Mouse (Mus musculus) stomach, postnatal 0 days (tissue): ENCODE results near the gene Vars2. TPM values are rescaled to one million over a fixed set of nuclear protein-coding genes. Genes with fewer than 3 reads are reported as not detected.
A peak's percentile ranks its signal among the peaks of the same experiment; 100 is the strongest.

Experiments used
- ATAC-seq: fragments of 200-750 bp; cut with Nextera tagmentation; 2 replicates; pipeline ENCODE4 v1.8.0; 2017; ENCODE audit not compliant: low FRiP score, low TSS enrichment
- DNase-seq: peaks from one replicate; pipeline ENCODE4 v3.0.0-alpha.2; 2016; ENCODE audit warnings: low spot score
- H3K27ac ChIP-seq: fragments of 300-500 bp; sonication (generic); replicated peaks from 2 replicates; pipeline ENCODE4 v1.5.1; 2014; ENCODE audit warnings: mild to moderate bottlenecking, control low read depth
- H3K27me3 ChIP-seq: fragments of 300-500 bp; sonication (generic); 2 replicates; pipeline ENCODE4 v1.6.1; 2014; ENCODE audit warnings: low read length; ENCODE audit not compliant: control insufficient read depth, insufficient read depth
- H3K36me3 ChIP-seq: fragments of 300-500 bp; sonication (generic); 2 replicates; pipeline ENCODE4 v1.6.1; 2014; ENCODE audit warnings: low read length, mixed read lengths; ENCODE audit not compliant: control insufficient read depth, insufficient read depth
- H3K4me1 ChIP-seq: fragments of 300-500 bp; sonication (generic); replicated peaks from 2 replicates; pipeline ENCODE4 v1.6.1; 2014; ENCODE audit warnings: antibody characterized with exemption; ENCODE audit not compliant: control insufficient read depth, insufficient read depth
- H3K4me2 ChIP-seq: fragments of 300-500 bp; sonication (generic); replicated peaks from 2 replicates; pipeline ENCODE4 v1.6.1; 2014; ENCODE audit warnings: low read depth, mild to moderate bottlenecking, control low read depth, moderate library complexity
- H3K4me3 ChIP-seq: fragments of 300-500 bp; sonication (generic); 2 replicates; pipeline ENCODE4 v1.5.1; 2014; ENCODE audit warnings: low read depth, low read length, control low read depth
- H3K9ac ChIP-seq: fragments of 300-500 bp; sonication (generic); 2 replicates; pipeline ENCODE4 v1.6.1; 2014; ENCODE audit warnings: mild to moderate bottlenecking, low read length, control low read depth, mixed read lengths
- H3K9me3 ChIP-seq: fragments of 300-500 bp; sonication (generic); 2 replicates; pipeline ENCODE4 v1.6.1; 2016; ENCODE audit warnings: low read length; ENCODE audit not compliant: control insufficient read depth
- CTCF ChIP-seq: IDR thresholded peaks from 2 replicates; pipeline ENCODE4 v1.5.1; 2016; ENCODE audit warnings: antibody characterized with exemption, low read depth, mild to moderate bottlenecking, moderate library complexity
- EP300 ChIP-seq: optimal IDR thresholded peaks from 2 replicates; pipeline ENCODE3; 2016; ENCODE audit warnings: antibody characterized with exemption
- WGBS: fragments of 180-500 bp; shearing (Covaris S2); extraction: QIAGEN DNeasy Blood & Tissue Kit; methylation state at CpG from one replicate; pipeline ENCODE4 v1.1.7; 2014; 5-methylcytosine and 5-hydroxymethylcytosine counted together
- polyA plus RNA-seq: library from polyadenylated mRNA; unstranded; fragments of >200 nt; fragmentation: Nextera tagmentation; extraction: Ambion mirVana; gene quantifications from 2 replicates; pipeline ENCODE4 v1.2.1, GENCODE M21; 2015

Vars2 gene
- polyA plus RNA-seq, 1 experiment from 2014 or later = 10.3 TPM

DNA sequence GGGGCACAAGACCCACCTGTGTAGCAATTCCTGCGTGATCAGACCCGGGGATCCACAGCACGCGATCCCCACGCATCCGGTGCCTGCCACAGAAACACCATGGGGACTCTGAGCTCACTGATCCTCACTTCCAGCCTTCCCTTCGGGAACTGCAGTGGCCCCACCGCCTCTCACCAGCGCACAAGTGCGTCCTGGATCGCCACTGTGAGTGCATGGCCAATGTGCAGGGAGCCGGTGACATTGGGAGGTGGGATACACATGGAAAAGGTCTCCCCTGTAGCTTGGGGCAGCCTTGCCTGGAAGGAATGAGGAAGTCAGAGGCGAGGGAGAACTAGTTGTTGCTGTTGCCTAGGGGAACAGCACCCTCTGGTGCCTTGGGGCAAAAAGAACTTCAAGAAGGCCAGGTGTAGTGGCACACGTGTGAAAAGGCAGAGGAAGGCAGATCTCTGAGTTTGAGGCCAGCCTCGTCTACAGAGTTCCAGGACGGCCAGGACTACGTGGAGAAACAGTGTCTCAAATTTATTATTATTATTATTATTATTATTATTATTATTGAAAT, 1.4 kb downstream of the Vars2 start:
- TF ChIP-seq EP300 = no peak
- peak; percentile 85 for TF ChIP-seq CTCF
- H3K9me3 ChIP-seq = no peaks in the 10 kb centered on the region
- H3K4me1 ChIP-seq = no peaks in the 10 kb centered on the region
- H3K27ac ChIP-seq = peak overlapping the region; percentile 25; the same call in 1 of the 2 replicates
- no peak overlapping the region; the same call in 1 of the 2 replicates for H3K9ac ChIP-seq
- H3K27me3 ChIP-seq = no peaks in the 10 kb centered on the region
- peaks cover 2% of the 10 kb centered on the region; the same call in 1 of the 2 replicates for H3K36me3 ChIP-seq
- no peak overlapping the region for H3K4me3 ChIP-seq
- 0 out of 2 replicates have a peak overlapping the region, but pooled peaks have one; percentile 23 for H3K4me2 ChIP-seq
- peak; percentile 80 for DNase-seq
- WGBS = 73% methylated on average over 17 of the region's 17 CpGs
- ATAC-seq = peak; percentile 61

DNA sequence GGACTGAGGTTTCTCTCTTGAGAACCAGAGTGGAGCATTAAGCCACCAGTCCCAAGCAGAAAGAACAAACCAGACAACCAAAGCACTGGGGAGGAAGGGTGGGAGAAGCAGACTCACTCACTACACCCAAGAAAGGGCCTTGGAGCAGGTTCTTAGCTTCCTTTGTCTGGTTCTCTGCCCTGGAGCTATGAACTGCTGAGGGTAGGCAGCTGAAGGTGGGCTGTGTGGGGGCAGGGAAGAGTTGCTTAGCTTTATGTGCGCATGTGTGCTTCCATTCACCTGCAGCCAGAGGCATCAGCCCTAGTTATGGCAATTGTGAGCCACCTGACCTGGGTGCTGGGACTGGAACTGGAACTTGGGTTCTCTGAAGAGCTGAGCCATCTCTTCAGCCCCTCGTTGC, 14.3 kb downstream of the Vars2 start:
- TF ChIP-seq CTCF (no peak), EP300 (no peak)
- Histone ChIP-seq H3K36me3 (peaks cover 3% of the 10 kb centered on the region; the same call in 1 of the 2 replicates), H3K27me3 (no peaks in the 10 kb centered on the region), H3K9me3 (no peaks in the 10 kb centered on the region), H3K4me1 (no peaks in the 10 kb centered on the region), H3K4me2 (no peak overlapping the region), H3K4me3 (no peak overlapping the region), H3K9ac (no peak overlapping the region), H3K27ac (no peak overlapping the region)
- 68% methylated on average over 2 of the region's 2 CpGs for WGBS
- ATAC-seq = no peak
- no peak for DNase-seq

DNA sequence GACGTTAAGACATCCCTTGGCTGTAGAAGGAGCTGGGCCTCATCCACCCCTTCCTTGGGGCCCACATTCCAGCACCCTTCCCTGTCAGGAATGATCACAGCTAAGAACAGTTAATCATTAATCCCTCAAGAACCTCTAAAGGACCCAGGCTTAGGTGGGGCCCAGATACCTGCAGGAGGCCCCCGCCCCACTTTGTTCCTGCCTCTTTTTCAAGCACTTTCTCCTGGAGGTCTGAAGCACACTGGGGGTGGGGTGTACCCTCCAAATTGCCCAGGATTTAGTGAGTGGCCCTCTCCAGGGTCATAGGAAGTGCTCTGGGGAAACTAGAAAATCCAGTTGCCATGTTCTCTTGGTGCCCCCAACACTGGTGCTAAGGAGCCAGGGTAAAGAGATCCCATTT, 18.0 kb downstream of the Vars2 start:
- DNase-seq (peak; percentile 70), ATAC-seq (peak; percentile 72)
- 52% methylated on average over 2 of the region's 2 CpGs for WGBS
- Histone ChIP-seq H3K4me3 (no peak overlapping the region), H3K36me3 (no peaks in the 10 kb centered on the region), H3K27me3 (no peaks in the 10 kb centered on the region), H3K4me2 (no peak overlapping the region), H3K9me3 (no peaks in the 10 kb centered on the region), H3K9ac (0 out of 2 replicates have a peak overlapping the region, but pooled peaks have one; percentile 31), H3K27ac (peak overlapping the region; percentile 89), H3K4me1 (no peaks in the 10 kb centered on the region)
- TF ChIP-seq CTCF (no peak), EP300 (no peak)

DNA sequence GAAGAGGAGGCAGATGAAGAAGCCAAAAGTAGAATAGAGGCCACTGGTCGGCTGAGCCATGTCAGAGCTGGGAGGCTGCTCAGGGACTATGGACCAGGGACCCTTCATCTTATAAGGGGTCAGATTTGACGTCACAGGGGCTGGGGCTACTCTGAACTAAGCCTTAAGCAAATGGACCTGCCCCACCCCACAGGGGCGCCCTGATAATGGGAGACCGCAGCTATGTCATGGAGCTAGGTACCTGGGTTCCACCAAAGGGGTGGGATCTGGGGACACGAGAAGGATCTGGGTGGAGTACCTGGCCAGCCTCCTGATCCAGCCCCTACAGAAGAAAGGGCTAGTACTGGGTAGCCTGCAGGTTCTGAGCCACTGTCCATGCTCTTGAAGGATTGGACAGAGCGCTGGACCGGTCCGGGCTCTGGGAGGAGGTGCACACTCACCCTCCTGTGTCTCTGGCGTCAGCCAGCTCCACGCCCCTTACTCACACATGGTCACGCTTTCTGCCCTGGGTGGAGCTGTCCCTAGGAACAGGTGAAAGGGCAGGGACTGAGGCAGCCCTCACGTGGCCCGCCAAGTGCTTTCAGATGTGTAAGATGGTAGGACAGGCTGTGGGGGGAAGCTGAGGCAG, 23.7 kb downstream of the Vars2 start, which contains the start of gene Mucl3:
TSS of gene Mucl3 (minus strand) at position 87 of the 628 bp plus-strand sequence.
- Histone ChIP-seq H3K27ac (peak within 1 kb of the TSS; percentile 65), H3K4me3 (peak within 1 kb of the TSS; percentile 13; the same call in 1 of the 2 replicates), H3K4me1 (no peaks in the 10 kb centered on the region), H3K9me3 (no peaks in the 10 kb centered on the region), H3K36me3 (no peaks in the 10 kb centered on the region), H3K9ac (no peak within 1 kb of the TSS), H3K27me3 (no peaks in the 10 kb centered on the region), H3K4me2 (peak within 1 kb of the TSS; percentile 24)
- WGBS = 53% methylated on average over 13 of the region's 13 CpGs
- no peak for TF ChIP-seq CTCF
- DNase-seq (peak; percentile 86), ATAC-seq (peak; percentile 92)

DNA sequence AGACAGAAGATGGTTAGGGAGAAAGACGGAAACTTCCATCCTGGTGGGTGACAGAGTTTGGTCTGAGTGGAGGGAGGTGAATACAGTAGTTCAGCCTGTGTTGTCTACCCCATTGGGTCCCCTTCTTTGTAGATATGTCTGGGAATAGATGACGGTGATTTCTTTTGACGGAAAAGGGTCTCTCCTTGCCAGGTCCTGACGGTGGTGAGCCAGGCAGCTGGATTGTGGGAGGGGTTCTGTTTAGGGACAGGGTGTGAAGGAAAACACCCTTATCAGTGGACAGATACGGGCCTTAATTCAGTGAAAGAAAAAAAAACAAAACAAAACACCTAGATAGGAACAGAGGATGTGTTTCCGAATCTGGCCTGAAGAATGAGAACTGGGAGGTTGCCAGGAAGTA, 28.0 kb downstream of the Vars2 start:
- peak overlapping the region; percentile 78 for H3K27ac ChIP-seq
- ATAC-seq (no peak), DNase-seq (no peak)
- no peaks in the 10 kb centered on the region for H3K4me1 ChIP-seq
- H3K9me3 ChIP-seq = no peaks in the 10 kb centered on the region
- H3K9ac ChIP-seq = no peak overlapping the region
- no peak overlapping the region for H3K4me3 ChIP-seq
- TF ChIP-seq EP300 (no peak), CTCF (no peak)
- no peaks in the 10 kb centered on the region for H3K27me3 ChIP-seq
- H3K36me3 ChIP-seq = no peaks in the 10 kb centered on the region
- 42% methylated on average over 6 of the region's 6 CpGs for WGBS
- H3K4me2 ChIP-seq = peak overlapping the region; percentile 33

DNA sequence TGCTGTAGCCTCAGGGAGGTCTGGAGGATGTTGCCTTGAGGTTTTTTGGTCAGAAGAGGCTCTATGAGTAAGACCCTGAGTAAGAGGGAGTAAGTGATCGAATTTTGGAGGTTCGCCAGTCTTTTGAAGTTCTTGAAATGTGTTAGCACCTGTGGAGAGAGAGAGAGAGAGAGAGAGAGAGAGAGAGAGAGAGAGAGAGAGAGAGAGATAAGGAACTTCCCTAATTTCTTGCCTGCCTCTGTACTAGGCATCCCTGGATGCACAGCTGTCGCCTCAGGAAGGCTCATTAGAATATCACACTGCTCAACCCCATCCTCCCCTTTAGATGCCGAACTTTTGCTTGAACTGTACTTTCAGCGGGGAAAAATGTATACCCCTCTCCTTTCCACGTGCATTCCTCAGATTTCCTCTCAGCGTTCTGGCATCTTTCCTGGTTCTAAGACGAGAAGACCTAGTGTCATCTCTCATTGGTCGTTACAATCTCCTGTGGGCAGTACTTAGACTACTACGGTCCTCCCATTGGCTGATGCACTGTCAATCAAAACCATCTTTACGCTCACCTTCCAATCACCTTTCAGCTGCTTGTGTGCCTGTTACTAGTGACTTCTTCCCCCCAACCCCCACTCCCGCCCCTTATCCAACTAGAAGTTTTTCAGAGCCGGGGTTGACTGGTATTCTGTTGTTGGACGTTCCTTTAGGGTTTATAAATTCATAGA, 28.8 kb downstream of the Vars2 start:
- peak overlapping the region; percentile 33 for H3K4me2 ChIP-seq
- WGBS = 22% methylated on average over 14 of the region's 14 CpGs
- DNase-seq (peak; percentile 72), ATAC-seq (peak; percentile 56; the same call in 1 of the 2 replicates)
- no peaks in the 10 kb centered on the region for H3K9me3 ChIP-seq
- no peak overlapping the region for H3K4me3 ChIP-seq
- no peaks in the 10 kb centered on the region for H3K36me3 ChIP-seq
- peak overlapping the region; percentile 78 for H3K27ac ChIP-seq
- no peaks in the 10 kb centered on the region for H3K27me3 ChIP-seq
- TF ChIP-seq CTCF (no peak), EP300 (no peak)
- no peak overlapping the region for H3K9ac ChIP-seq
- no peaks in the 10 kb centered on the region for H3K4me1 ChIP-seq
